Mouse (Mus musculus) erythroblast, embryonic 14.5 days (primary cell): ENCODE measurements around the gene Vps53. TPM values are rescaled to one million over a fixed set of nuclear protein-coding genes. Genes with fewer than 3 reads are reported as not detected.

Experiments used
- H3K27me3 ChIP-seq: 2 replicates; pipeline ENCODE4 v1.6.1; 2012; ENCODE audit warnings: inconsistent platforms; ENCODE audit not compliant: control insufficient read depth
- H3K36me3 ChIP-seq: 2 replicates; pipeline ENCODE4 v1.6.1; 2012; ENCODE audit warnings: mild to moderate bottlenecking, inconsistent platforms; ENCODE audit not compliant: control insufficient read depth
- H3K4me1 ChIP-seq: 2 replicates; pipeline ENCODE4 v1.6.1; 2012; ENCODE audit warnings: inconsistent platforms; ENCODE audit not compliant: control insufficient read depth
- H3K4me3 ChIP-seq: replicated peaks from 2 replicates; pipeline ENCODE3; 2012; ENCODE audit warnings: moderate library complexity, mild to moderate bottlenecking, inconsistent platforms
- H3K9me3 ChIP-seq: 2 replicates; pipeline ENCODE4 v1.6.1; 2012; ENCODE audit warnings: low read length, inconsistent platforms, mixed read lengths; ENCODE audit not compliant: control insufficient read depth
- GATA1 ChIP-seq: IDR thresholded peaks from 2 replicates; pipeline ENCODE4 v1.6.1; 2012; ENCODE audit warnings: low read length, inconsistent platforms, mixed read lengths
- TAL1 ChIP-seq: IDR thresholded peaks from 3 replicates; pipeline ENCODE4 v1.6.1; 2012; ENCODE audit warnings: low read length, inconsistent platforms, mixed read lengths
- polyA plus RNA-seq: library from polyadenylated mRNA; stranded (reverse); fragments of >175 nt; gene quantifications from 2 replicates; pipeline ENCODE4 v1.2.3, GENCODE M21; 2012

The Vps53 gene
- polyA plus RNA-seq, 1 experiment: 1.8 TPM

DNA sequence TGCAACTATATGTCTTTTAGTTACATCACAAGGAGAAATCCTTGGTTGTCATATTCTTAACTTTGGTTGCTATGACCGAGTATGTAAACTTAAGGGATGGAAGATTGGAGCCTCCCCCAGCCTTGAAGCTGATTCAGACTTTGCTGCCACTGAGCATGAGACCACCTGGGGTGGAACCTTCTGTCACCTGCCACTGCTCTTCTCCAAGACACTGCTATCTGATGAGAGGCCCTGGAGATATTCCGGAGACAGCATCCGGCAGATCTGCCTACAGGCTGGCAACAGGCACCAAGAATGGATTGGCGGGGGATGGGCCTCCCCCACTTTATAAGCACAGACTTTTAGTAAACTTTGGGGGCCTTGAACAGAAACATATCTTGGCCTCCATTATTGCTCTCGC is 127.0 kb downstream of the Vps53 start:
- Histone ChIP-seq H3K36me3 (peaks cover 2% of the 10 kb centered on the region; the same call in 1 of the 2 replicates), H3K27me3 (no peaks in the 10 kb centered on the region), H3K9me3 (no peaks in the 10 kb centered on the region), H3K4me3 (no peak overlapping the region), H3K4me1 (no peaks in the 10 kb centered on the region)
- no peak for TF ChIP-seq TAL1
- no peak for TF ChIP-seq GATA1

DNA sequence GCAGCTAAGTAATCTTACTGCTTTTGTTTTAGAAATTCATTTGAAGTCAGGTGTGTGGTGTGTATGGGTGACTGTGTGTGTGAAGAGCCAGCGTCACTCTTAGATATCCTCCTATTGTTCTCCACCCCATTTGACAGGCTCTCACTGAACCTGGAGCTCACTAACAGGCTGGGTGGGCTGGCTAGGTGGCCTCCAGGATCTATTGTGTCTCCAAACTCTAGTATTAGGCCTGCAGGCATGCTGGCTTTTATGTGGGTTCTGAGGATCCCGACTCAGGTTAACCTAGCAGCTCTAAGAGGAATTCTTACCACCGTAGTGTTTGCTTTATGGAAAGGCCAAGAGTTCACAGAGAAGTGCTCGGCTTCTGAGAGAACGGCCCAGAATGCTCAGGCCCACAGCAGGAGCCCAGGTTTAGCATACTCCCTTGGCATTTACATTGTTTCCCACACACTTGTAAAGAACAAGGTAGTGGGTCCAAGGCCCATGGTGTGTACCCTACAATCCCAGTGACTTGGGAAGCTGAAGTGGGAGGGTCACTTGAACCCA is 128.4 kb downstream of the Vps53 start:
- Histone ChIP-seq H3K4me3 (no peak overlapping the region), H3K9me3 (no peaks in the 10 kb centered on the region), H3K27me3 (no peaks in the 10 kb centered on the region), H3K36me3 (peaks cover 2% of the 10 kb centered on the region; the same call in 1 of the 2 replicates), H3K4me1 (no peaks in the 10 kb centered on the region)
- TF ChIP-seq GATA1: no peak
- no peak for TF ChIP-seq TAL1

DNA sequence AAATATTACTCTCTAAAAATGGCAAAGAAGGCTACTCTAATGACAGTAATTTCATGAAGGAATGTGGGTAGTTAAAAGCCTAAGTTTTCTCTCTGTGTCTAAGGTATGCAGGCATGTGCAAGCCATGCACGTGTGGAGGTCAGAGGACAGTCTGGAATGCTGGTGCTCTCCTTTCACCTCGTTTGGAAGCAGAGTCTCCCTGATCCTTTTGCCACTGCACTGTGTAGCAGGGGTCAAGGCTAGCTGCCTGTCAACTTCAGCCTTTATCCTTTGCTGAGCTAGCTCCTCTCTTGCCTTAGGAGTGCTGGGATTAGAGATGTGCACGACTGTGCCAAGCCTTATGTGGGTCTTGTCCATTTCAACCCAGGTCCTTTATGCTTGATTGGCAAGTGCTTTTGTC is 128.9 kb downstream of the Vps53 start:
- no peak overlapping the region for H3K4me3 ChIP-seq
- H3K27me3 ChIP-seq: no peaks in the 10 kb centered on the region
- H3K36me3 ChIP-seq: peaks cover 2% of the 10 kb centered on the region
- H3K9me3 ChIP-seq: no peaks in the 10 kb centered on the region
- no peaks in the 10 kb centered on the region for H3K4me1 ChIP-seq
- TF ChIP-seq TAL1: no peak
- TF ChIP-seq GATA1: no peak

DNA sequence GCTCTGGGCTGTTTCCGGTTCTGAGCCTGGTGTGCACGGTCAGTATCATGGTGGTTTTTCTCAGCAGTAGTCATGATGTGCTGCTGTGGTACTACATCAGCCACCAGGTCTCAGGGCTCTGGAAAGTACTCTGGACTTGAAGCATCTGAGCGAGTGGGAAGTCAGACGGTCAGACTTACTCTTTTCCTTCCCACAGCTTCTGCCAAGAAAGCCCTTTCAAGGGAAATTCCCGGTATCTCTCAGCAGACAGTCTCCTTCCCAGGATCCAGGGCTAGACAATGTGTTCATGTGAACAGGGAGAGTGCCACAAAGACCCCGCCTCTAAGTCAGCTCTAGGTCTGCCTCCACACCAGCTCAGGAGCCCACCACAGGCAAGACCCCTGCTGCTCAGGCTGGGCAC is 134.1 kb downstream of the Vps53 start:
- Histone ChIP-seq H3K4me3 (no peak overlapping the region), H3K36me3 (peaks cover 5% of the 10 kb centered on the region), H3K27me3 (no peaks in the 10 kb centered on the region), H3K4me1 (no peaks in the 10 kb centered on the region), H3K9me3 (no peaks in the 10 kb centered on the region)
- TF ChIP-seq GATA1 (no peak), TAL1 (no peak)

DNA sequence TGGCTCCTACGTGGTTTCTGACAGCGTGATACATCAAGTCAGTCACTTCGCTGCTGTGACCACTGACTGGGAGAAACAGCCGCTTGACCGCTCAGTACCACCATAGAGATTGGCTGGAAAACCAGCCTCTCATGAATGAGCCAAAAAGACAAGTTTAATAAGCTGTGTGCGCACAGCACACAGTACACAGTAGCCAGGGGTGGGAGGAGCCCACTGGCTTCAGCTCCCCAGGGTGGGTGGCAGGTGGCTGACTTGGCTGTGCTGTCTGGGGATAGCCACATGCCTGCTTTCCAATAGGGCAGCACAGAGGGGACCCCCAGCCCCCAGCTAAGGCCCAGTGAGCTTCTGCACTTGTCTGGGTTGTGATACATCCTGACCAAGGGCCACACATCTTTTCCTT is 135.0 kb downstream of the Vps53 start:
- Histone ChIP-seq H3K4me1 (no peaks in the 10 kb centered on the region), H3K9me3 (no peaks in the 10 kb centered on the region), H3K27me3 (no peaks in the 10 kb centered on the region), H3K4me3 (no peak overlapping the region), H3K36me3 (peaks cover 5% of the 10 kb centered on the region)
- TF ChIP-seq GATA1 (no peak), TAL1 (no peak)

DNA sequence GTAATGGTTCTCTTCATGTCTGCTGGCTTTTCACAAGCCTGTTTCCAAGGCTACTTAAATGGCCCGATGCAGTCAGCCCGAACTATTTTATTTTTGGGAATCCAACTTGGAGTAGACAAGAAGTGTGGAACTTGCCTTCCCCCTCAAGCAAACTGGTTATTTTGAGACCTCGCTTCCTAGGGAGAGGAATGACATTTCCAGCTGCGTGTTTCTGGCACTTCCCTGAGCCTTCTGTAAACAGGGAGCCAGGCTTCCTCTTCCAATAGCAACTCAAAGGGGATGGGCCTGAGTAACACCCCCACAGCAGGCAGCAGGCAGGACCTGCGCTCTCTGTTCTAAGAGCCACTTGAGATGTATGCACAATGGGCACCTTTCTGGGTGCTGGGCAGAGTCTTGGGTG is 136.6 kb downstream of the Vps53 start:
- no peaks in the 10 kb centered on the region for H3K4me1 ChIP-seq
- H3K36me3 ChIP-seq: peaks cover 5% of the 10 kb centered on the region
- no peaks in the 10 kb centered on the region for H3K9me3 ChIP-seq
- TF ChIP-seq GATA1: no peak
- TF ChIP-seq TAL1: no peak
- no peak overlapping the region for H3K4me3 ChIP-seq
- no peaks in the 10 kb centered on the region for H3K27me3 ChIP-seq

- TF ChIP-seq TAL1 (no peak), GATA1 (no peak)
- peaks cover 5% of the 10 kb centered on the region for H3K36me3 ChIP-seq
- H3K27me3 ChIP-seq: no peaks in the 10 kb centered on the region
- no peaks in the 10 kb centered on the region for H3K9me3 ChIP-seq
- no peaks in the 10 kb centered on the region for H3K4me1 ChIP-seq
- H3K4me3 ChIP-seq: no peak overlapping the region
Measured at GRCm38 (mm10) chr11:76042041-76042638, 137.3 kb downstream of the Vps53 start.

- H3K9me3 ChIP-seq: no peaks in the 10 kb centered on the region
- TF ChIP-seq TAL1 (no peak), GATA1 (no peak)
- no peak overlapping the region for H3K4me3 ChIP-seq
- no peaks in the 10 kb centered on the region for H3K27me3 ChIP-seq
- no peaks in the 10 kb centered on the region for H3K4me1 ChIP-seq
- peaks cover 4% of the 10 kb centered on the region for H3K36me3 ChIP-seq
Measured at GRCm38 (mm10) chr11:76040761-76041376, 138.6 kb downstream of the Vps53 start.

- Histone ChIP-seq H3K36me3 (peaks cover 1% of the 10 kb centered on the region; the same call in 1 of the 2 replicates), H3K27me3 (no peaks in the 10 kb centered on the region), H3K4me1 (no peaks in the 10 kb centered on the region), H3K4me3 (no peak overlapping the region), H3K9me3 (no peaks in the 10 kb centered on the region)
- TF ChIP-seq GATA1: no peak
- no peak for TF ChIP-seq TAL1
Measured at GRCm38 (mm10) chr11:76040106-76040505, 139.3 kb downstream of the Vps53 start.
